Mouse (Mus musculus) kidney, adult 18-20 months (tissue): ENCODE results near the gene Ctsa.
"Not testable (repeated sequence)": the region's sequence is repeated elsewhere in the genome, so short reads cannot be mapped to it uniquely, and the experiment has no call there.

Source experiments
- DNase-seq: peaks from one replicate; pipeline ENCODE4 v3.0.0; 2021

Gene Ctsa

GRCm38 (mm10) chr2:164856309-164857100, 23.8 kb downstream of the Ctsa start:
- no peak for DNase-seq

DNA sequence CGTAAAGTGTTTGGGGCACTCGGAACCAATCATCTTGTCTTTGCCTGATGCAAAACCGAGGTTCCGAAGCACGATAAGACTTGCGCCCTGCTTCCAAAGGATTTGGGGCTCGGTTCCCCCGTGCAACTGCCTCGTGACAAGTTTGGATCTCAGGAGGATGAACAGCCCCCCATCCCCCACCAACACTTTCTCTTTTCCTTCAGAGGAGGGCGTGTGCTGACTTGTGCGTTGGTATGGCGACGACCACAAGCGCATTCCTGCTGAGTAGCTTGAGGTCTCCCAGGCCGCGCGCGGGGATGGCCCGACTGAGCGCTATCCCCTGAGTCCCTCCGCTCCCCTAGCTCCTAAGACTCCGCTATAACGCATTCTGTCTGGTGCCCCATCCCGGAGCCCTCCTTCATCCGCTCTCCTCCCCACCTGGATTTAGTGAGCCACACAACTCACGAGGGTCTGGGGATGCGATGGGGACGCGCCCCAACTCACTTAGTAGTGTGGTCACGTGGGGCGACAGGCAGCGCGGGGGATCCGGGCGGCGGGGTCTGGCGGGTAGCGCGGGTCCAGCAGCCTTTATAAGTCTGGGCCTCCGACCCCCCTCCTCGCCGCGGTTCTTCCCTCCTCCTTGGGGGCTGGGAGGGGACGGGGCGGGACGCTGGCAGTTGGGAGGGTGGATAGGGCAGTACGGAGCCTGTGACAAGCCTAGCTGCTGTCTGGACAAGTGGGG, 24.6 kb downstream of the Ctsa start, which contains the start of gene Pltp:
Gene Pltp, minus strand, starts transcription at position 611 of the 721 bp plus-strand sequence.
- peak; percentile 38 for DNase-seq

- no peak for DNase-seq
Measured at GRCm38 (mm10) chr2:164857842-164858553, 25.3 kb downstream of the Ctsa start.

DNA sequence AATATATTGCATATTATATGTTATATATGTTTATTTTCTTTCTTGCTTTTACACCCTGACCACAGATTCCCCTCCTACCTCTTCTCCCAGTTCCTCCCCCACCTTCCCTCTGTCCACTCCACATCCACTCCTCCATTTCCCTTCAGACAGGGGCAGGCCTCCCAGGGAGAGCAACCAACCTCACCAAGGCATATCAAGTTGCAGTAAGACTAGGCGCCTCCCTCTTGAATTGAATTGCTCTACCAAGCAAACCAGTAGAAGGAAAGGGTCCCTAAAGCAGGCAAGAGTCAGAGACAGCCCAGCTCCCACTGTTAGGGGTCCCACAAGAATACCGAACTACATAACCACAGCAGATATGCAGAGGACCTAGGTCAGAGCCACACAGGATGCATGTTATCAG, 26.5 kb downstream of the Ctsa start:
- no peak for DNase-seq

DNA sequence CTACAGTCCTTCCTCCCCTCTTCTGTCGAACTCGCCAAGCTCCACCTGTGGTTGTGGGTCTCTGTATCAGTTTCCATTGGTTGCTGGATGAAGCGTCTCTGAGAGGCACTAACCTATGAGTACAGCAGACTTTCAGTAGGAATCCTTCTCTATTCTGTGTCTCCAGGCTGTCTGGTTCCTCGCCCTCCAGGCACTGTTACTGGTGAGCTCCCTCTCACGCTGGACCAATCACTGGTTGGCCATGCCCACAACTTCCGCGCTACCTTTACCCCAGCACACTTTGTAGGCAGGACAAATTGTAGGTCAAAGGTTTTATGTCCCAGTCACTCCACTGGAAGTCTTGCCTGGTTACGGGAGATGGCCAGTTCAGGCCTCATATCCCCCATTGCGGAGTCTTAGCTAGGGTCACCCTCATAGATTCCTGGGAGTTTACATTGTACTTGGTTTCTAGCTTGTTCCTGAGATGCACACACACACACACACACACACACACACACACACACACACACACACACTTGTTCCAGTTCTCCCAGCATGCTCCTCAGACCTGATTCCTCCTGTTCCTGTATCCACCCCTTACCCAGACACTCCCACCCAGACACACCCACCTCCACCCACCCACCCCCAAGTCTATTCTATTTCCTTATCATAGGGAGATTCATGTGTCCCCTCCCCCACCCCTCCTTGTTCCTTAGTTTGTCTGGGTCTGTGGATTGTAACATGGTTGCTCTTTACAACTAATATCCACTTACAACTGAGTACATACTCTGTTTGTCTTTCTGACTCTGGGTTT, 27.2 kb downstream of the Ctsa start:
- peak; percentile 45 for DNase-seq

GRCm38 (mm10) chr2:164861094-164861493, 28.4 kb downstream of the Ctsa start:
- DNase-seq: no peak

DNA sequence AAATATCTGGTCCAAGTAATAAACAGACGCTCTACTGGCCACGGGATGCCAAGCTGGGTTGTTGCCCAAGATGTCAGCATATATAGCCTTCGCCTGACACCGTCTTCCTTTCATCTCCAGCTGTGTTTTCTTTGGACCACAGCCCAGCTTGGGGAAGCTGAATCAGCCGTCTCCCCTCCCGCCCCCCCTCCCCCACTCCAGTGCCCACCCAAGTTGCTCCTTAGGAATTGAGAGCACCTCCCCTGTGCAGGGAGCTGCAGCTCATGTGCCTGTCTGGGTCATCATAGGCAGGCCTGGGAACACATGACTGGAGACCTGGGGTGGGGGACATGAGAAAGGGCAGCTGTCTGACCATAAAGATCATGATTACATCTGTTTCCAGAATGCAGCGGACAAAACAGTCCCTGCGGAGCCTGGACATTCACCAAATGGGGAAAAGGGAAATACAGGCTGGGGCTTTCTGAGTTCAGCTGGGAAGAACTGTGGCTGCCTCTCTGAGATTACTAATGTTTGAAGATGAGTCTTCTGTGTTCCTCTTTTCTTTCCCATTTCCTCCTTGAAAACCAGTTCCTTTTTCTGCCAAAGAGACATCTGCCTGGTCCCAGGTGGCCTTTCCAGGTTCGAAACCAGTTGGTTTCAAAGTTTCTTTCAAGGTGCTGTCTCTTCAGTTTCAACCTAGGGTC, 29.6 kb downstream of the Ctsa start:
- DNase-seq: no peak

DNA sequence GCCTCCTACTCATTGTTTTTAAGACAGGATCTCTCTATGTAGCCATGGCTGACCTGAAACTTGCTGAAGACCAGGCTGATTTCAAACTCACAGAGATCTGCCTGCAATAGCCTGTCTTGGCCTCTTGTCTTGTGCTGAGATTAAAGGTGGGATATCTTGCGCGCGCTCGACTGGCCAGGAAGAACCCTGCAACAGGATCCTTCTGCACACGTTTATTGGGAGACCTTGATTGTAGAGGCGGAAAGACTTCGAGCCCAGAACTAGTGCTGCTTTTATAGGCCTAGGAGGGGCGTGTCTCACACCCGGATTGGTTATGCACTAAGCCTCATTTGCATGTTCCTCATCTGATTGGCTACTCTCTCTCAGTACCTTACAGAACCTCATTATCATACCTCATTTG, 30.7 kb downstream of the Ctsa start:
- DNase-seq: not testable (repeated sequence)

- DNase-seq: no peak
Measured at GRCm38 (mm10) chr2:164864593-164864992, 31.9 kb downstream of the Ctsa start.

DNA sequence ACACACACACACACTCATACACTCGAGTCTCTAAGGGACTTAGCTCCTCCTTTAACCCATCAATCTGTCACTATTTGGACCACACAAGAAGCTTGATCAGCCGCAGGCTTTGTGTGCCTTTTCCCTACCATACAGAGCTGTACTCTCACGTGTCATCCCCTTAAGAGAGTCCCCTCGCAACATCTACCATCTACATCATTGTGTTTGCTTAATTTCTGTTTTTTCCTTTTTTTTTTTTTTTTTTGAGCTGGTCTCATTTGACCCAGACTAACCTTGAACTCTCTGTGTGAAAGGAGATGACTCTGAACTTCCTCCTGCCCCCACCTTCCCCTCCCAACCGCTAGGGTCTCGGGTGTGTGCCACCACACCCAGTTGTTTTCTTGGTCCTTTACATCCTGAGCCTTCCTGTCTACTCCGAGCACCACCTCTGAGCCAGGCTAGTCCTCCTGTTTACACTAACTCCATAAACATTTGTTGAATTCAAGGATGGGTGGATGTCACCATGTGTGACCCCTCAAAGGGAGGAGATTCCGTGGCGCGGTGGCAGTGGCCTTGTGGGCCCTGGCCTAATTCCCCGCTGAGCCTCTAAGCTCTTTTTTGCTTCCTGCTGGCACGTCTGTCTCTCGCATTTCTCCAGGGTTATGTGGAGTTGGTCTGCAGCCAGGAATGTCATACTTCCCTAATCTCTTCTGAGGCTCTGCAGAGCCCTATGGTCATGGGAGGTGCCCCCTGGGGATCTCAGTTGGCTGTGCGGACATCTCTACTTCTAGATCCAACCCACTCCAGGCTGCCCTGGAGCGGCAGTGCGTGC, 34.3 kb downstream of the Ctsa start:
- DNase-seq: peak; percentile 38

- DNase-seq: peak; percentile 37
Measured at GRCm38 (mm10) chr2:164867566-164867965, 34.9 kb downstream of the Ctsa start.

DNA sequence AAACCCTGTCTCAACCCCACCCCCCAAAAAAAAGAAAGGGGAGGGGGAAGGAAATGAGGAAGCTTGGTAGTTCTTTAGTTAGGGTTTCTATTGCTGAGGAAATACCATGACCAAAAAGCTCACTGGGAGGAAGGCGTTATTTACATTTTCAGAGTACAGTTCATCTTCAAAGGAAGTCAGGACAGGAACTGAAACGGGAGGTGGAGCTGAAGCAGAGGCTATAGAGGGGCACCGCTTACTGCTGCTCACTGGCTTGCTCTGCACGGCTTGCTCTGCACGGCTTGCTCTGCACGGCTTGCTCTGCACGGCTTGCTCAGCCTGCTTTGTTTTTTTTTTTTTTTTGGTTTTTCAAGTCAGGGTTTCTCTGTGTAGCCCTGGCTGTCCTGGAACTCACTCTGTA, 35.8 kb downstream of the Ctsa start:
- no peak for DNase-seq

DNA sequence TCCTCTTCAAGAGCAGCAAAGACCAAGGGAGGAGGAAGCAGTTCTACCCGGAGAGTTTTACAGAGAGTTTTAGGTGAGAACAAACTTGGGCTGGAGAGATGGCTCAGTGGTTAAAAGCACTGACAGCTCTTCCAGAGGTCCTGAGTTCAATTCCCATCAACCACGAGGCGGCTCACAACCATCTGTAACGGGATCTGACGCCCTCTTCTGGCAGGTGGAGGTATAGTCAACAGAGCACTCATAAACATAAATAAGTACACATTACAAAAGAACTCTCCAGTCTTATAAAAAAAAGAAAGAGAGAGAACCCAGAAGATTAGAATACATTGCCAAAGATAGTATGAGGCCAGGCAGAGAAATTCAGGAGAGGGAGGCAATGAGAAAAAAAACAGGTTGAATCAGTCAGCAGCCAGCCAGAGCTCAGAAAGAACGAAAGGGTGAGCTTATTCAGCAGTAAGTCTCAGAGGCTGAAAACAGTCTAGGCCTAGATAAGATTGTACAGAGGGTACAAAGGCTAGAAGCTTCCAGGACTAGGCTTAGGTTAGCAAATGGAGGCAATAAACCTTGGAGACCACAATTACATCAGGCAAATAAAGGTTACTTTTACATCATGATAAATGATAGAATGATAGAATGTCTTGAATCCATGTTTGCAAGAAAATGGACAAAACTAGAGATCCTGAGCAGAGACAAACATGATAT, 39.1 kb downstream of the Ctsa start:
- DNase-seq: no peak

DNA sequence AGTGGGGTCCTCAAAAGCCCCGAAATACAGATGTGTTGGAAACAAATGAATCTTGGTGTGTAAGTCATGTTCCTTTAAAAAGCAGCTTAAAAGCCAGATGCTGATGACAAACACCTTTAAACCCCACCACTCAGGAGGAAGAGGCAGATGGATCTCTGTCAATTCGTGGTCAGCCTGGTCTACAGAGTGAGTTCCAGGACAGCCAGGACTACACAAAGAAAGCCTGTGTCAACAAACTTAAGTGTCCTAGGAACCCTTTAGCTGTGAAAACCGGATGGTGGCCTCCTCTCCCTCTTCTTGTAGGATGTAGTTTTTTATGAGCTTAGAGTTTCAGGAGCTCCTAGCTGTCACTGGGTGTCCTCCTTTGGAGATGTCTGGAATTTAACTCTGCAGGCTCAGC, 40.9 kb downstream of the Ctsa start:
- DNase-seq: no peak

DNA sequence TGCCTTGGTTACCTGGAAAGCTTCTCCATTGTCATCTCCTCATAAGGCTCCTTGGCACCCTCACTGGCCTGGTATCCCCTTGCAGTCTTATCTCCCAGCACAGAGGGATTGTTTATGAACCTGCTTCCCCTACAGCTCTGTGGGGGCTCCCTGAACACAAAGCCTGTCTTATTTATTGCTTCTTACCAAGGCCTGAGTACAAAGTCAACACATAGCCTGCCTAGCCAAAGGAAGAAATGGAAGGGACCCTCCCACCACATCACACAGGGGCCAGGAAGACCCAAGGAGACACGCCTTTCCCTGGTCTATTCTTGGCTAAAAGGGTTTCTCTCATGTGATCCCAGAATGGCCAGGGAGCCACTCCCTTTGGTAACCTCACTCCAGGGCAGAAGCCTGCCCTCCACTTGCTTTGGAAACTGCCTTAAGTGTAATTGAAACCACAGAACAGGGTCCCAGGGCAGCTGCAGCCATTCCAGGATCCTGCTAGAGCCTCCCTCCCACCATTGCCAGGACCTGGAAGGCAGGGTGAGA, 41.6 kb downstream of the Ctsa start:
- peak; percentile 40 for DNase-seq

DNA sequence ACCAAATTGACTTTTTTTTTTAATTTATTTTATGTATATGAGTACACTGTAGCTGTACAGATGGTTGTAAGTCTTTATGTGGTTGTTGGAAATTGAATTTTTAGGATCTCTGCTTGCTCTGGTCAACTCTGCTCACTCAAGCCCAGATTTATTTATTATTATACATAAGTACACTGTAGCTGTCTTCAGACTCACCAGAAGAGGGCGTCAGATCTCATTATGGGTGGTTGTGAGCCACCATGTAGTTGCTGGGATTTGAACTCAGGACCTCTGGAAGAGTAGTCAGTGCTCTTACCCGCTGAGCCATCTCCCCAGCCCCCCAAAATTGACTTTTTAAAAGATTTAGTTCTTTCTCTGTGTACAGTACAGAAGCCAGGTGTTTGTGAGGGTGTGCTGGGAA, 43.0 kb downstream of the Ctsa start:
- not testable (repeated sequence) for DNase-seq

DNA sequence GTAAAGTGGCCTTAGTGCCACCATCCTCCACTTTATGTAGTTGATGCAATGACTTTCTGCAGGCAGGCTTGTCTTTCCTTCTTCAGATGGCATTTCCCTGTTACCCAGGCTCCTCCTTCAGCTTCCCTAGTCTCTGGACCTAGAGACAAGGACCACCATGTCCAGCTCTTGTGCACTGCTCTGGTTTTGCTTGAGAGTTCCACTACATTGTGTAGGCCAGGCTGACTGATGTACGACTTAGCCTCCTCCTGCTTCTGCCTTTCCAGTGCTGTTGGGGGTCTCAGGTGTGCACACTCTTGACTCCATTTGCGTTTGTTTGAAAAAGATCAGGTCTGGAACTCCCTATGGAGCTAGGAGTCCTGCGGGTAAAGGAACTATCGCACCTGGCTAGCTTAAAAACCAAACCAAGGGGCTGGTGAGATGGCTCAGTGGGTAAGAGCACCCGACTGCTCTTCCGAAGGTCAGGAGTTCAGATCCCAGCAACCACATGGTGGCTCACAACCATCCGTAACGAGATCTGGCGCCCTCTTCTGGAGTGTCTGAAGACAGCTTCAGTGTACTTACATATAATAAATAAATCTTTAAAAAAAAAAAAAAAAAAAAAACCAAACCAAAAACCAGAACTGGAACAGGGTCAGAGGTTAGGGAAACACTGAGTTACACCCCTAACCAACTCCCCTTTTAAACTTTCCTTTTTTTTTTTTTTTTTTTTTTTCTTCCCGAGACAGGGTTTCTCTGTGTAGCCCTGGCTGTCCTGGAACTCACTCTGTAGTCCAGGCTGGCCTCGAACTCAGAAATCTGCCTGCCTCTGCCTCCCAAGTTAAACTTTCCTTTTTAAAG, 44.9 kb downstream of the Ctsa start:
- DNase-seq: not testable (repeated sequence)

DNA sequence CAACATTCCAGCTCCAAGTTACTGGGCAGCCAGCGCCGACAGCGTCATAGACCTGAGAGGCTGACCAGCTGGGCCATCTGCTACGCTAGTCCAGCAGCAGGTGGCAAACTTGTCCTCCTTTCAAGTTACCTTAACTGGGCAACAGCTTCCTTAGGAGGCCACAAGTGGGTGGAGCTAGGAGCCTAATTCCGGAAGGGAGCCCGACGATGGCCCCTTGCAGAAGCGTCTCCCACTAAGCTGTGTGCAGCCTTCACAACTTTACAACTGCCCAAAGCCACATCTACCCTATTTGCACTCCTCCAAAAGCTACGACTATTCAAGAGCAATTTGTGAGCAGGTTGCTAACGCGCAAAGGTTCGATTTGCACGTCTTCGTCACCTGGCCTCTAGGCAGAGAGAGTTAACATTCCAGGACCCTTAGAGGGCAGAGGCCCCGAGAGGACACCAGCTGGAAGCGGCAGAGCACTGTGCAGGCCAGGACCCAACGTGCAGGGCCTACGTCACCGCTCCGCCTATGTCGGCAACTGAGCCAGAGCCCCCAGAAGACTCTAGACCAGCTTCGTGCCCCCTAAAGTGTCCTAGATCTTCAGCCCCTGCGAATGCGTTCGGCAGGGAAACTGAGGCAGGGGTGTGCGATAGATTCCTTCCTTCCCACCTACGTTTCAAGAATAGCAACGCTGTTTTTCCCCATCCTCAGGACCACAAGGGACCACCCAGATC, 46.0 kb downstream of the Ctsa start:
- DNase-seq: peak; percentile 80

- peak; percentile 95 for DNase-seq
Measured at GRCm38 (mm10) chr2:164879228-164879567, 46.5 kb downstream of the Ctsa start, which contains the start of gene Pcif1. Gene Pcif1, plus strand, starts transcription at chr2:164879304.
